Mouse (Mus musculus) urinary bladder, postnatal 14 days (tissue): ENCODE results near the gene Parp8.
A peak's percentile ranks its signal among the peaks of the same experiment; 100 is the strongest.

ENCODE experiments used
- DNase-seq: peaks from one replicate; pipeline ENCODE4 v3.0.0; 2021; ENCODE audit warnings: low spot score

Parp8 gene

DNA sequence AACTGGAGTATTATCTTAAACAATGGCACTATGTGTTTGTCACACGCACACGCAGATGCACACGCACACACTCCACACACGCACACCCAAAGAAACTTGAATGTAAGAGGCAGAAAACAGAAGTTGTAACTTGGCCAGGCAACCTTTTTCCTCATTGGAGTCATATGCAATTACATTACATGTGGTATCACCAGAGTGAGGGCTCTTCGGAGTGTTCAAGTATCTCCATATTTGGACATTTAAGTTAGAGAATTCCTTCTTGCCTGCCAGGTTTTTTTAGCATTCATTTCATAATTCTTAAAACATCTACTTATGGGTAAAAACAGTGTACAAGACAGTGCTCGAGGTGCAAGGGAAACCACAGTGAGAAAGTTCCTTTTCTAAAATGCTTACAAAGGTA is 6.7 kb downstream of the Parp8 start:
- no peak for DNase-seq

DNA sequence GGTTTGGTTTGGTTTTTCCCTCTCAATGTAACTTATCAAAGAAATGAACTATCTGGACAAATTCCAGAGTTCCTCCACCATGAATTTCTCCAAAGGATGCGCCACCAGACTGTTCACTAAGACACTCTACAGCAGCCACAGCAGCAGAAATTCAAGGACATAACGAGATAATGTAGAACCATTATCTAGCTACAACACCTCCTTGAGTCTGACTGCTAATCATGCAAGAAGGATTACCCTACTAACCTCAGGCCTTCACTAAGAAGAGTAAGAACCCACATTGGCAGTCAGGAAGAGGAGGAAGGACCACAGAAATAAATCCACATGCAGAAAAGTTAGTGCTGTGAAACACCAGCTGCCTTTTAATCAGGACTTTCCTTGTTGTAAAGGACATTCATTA is 11.8 kb downstream of the Parp8 start:
- DNase-seq, result no peak

DNA sequence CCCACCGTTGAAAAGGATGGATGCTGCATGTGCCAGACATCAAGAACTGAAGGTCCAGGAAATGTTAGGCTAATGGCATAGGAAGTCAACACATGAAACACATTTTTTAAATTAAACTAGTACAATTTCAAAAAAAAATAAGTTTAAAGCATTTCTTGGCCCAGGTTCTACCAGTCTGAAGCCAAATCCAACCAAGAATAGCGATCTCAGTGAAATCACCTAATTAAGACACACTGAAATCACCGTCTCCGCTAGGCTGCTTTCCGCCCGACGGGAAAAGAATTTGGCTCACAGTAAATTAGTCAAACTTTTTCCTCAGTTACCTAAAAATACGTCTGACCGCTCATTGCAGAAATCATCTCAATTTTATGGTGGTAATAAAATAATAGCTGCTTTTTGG is 13.3 kb downstream of the Parp8 start:
- DNase-seq, result no peak

DNA sequence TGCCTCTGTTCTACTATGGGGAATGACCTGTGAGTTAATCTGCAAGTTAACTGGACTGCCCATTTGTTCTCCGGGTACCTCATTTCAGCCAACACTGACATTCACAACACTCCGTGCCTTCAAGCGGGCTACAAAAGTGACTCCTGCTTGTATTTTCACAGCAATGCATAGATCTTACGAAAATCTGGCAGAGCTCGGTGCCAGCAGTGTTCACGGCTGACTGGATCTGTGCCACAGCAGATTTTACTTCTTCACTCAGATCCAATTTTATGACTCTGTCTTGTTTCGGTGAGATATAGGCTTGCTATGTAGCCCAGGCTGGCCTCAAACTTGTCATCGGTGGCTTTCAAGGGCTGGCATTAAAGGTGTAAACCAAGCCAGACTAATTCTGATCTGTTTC is 15.2 kb downstream of the Parp8 start:
- peak; percentile 12 for DNase-seq

DNA sequence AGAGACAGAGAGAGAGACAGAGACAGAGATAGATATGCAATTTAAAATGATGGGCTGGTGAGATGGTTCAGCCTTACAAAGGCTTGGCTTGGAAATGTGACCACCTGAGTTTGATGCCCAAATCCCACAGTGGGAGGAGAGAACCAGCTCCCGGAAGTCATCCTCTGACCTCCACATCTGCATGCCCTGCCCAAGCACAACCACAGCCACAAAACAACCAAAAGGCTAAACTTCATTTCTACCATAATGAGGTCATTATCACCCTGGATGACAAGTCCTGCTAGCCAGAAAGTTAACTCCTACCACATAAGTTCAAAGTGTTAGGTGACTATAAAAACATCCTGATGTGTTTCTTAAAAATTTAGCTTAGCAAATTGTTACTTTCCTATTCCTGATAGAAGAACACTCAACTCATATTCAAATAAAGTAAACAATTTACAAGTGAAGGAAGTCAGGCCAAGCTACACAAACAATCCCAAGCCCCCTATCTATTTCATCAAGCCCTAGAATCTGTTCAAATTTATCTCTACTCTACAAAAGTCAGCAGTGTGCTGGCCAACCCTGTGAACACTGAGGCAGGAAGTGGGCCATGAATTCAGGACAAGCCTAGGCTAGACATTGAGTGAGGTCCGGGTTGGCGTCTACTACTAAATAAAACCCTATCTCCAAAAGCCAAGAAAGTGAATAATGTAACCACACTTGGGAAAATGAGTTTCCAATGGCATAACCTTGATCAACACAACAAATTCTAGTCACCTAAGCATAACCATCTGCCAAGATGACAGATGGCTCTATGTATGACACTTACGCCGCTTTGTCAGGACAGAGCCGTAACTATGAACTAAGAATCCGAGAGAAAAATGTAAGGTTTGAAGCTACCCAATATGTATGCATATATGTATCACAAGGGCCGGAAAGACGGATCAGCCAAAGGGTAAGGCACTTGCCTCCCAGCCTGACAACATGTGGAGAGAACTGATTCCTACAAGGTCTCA is 17.0 kb downstream of the Parp8 start:
- no peak for DNase-seq

DNA sequence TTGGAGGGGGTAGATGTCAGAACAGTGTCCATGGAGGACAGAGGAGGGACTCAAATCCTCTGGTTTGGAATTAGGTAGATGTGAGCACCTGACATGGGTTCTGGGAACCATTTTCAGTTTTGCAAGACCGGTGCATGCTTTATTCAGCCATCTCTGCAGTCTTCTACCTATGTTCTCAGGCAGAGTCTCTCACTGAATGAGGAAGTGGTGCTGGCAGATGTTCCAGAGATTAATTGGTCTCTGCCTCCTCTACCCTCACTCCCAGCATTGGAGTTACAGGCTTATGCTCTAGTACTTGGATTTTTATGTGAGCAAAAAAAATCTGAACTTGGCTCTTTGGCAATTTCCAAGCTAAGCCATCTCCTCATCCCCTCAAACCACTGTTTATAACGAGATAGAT is 17.8 kb downstream of the Parp8 start:
- DNase-seq, result no peak

DNA sequence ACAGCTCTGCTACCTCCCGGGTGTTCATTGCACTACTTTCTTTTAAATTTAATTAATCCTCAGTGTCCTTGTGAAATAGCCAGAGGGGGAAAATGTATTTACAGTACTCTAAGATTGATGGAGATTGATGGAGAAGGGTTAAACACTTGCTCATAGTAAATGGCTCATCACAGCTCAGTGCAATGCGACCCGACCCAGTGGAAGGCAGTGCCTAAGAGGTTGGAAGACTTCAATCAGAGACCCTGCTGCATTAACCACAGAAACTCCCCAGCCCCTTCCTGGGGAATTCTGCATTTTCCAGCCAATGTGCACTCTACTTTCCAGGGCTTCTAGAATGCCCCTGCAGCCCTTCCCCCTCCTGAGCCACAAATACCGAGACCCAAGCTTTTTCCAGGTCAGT is 18.7 kb downstream of the Parp8 start:
- DNase-seq, result no peak

DNA sequence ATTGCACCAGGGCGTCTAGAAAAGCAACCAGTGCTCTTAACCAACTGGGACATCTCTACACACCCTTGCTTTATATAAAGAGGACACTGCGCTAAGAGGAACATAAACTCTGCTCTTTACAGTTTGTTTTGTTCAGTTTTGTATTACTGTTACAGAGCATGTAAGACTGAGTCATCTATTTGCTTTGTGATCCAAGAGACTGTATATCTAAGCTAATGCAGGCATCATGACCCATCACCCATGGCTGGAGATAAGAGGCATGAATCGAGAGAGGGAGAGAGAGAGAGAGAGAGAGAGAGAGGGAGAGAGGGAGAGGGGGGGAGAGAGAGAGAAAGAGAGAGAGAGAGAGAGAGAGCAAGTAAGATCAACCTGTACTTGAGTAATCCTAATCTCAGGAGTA is 24.8 kb downstream of the Parp8 start:
- no peak for DNase-seq

DNA sequence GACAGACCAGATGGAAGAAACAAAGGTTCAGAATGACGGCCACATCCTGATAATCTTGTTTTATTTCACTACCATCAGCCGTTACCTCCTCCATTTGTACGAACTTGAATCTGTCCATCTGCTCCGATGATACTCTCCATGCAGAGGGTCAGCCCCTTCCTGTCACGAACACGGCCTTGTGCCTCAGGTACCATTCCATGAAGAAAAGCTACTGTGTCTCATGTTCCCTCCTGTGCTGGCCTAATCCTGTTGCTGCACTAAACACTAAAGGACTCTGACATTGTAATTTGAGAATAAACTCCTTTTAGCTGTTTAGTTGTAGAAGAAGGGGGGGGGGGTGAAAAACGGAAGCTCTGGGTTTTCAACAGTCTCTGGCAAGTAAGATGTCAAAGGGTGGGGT is 33.8 kb downstream of the Parp8 start:
- no peak for DNase-seq

DNA sequence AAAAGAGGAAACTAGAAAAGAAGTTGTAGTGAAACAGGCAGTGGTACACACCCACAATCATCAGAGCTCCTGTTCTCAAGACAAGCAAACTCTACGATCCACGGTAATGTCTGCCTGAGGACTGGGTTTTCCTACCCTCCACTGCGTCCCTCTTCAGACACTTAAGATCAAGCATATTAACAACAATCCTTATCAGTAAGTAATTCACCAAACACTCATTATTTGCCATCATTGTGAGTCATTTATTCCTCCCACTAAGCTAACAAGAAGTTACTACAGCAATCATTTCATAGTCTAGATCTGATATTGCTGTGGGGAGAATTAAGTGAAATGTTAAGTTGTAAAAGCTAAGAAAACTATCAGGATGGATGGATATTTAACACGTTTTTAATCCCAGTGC is 35.0 kb downstream of the Parp8 start:
- no peak for DNase-seq

DNA sequence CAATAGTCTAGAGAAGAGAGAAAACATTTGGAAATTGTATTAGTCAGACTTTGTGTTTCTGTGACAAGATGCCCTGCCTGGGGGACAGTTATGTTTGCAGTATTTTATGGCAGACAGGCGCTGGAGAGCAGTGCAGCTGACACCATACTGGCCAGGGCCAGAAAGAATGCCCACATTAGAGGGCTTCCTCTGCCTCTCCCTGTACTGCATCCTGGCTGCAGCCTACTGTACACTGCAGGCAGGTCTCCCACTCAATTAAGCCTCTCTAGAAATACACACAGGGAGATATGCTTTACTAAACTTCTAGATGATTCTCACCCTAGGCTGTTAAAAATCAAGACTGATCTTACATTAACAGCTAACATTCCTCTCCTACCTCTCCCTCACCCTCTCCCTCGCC is 36.6 kb downstream of the Parp8 start:
- no peak for DNase-seq

DNA sequence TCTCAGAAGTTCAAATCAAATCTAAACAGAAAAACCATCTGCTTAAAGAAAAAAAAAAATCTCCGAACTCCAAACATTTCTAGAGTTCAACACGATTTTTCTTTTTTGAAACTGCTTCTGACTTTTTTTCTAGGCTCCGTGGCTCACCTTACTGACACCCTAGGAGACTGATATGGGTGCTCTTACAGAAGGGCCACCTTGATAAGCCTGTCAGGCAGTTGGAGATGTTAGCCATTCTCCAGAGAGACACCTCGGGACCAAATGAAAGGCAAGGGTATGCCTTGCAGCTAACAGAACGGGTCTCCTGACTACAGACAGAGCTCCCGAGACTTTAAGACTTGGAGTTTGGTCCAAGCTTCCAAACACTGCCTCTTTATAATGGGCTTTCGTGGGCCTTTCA is 37.1 kb downstream of the Parp8 start:
- no peak for DNase-seq

DNA sequence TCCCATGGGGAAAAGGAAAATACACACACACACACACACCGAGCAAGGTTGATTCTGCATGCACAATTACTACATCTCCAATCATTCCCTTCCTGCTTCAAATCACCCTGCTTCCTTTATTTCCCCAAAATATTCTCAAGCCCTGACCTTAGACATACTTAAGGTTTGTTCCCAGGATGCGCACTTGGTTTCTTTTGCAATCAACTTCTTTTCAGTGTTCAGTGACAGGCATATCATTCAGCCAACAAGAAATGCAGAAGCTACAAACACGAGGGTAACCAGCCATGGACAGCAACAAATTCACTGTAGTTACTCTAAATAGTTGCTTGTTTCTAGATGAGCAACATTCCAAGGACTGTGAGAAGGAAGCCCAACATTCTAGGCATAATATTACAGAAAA is 38.1 kb downstream of the Parp8 start:
- no peak for DNase-seq

DNA sequence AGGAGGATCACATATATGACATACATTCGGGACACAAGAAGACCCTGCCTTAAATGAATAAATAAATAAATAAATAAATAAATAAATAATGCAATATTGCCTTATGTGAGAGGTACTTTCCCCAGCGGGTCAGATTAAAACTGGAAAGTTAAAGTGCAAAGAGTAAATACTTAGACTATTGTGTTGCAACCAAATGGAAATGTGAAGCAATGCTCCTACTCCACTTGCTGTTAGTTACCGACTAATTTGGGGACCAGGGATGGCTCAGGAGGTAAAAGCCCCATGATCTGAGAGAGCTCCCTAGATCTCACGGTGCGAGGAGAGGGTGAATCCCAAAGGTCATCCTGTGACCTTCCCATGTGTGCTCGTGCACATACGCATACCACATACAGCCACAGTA is 38.7 kb downstream of the Parp8 start:
- DNase-seq, result no peak

DNA sequence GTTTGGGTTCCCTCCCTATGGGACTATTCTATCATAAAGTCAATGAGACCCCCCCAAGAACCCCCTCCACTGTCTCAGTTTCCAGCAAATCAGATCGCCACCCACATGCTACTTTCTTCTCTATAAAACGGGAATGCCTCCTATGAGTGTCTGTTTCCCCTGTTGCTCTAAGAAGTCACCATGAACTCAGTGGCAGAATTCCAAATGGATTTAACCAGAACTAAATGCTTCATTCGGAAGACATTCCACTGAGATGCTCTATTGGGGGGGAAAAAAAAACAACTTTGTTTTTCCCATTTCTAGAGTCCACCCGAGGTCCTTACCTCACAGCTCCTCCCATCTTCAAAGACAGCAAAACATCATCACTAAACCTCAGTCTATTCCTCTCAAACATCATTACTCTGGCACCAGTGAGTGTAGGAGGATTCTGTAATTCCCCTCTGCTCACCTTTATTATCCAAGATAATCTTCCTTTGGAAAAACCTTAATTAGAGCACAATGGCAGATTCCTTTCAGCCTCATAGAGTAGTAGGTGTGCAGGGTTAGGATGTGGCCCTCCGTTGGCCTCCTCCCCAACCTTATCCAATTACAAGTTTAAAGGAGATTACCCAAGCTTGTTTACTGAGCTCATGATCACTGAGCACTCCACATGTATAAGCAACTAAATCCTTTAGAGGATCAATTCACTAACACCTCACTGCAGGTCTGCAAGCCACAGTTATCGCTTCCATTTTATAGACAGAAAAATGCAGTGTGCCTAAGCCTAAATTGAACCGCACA is 51.1 kb downstream of the Parp8 start:
- no peak for DNase-seq

DNA sequence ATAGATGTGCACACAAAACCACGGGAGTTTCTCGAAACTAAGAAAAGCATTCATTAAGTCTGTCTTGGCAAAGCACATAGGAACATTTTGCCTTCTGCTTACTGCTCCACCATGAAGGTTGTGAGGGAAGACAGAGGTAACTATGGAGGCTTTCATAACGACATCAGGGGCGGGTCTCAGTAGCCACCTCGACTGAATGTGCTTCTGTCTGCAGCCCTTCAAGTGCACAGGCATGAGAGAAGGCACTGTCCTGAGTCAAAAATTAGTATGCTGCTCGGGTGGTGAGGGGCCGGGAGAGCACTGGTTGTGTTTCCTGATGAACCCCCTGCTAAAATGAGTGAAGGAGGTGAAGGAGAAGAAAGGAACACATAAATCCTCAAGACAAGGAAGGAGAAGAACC is 51.8 kb downstream of the Parp8 start:
- no peak for DNase-seq

DNA sequence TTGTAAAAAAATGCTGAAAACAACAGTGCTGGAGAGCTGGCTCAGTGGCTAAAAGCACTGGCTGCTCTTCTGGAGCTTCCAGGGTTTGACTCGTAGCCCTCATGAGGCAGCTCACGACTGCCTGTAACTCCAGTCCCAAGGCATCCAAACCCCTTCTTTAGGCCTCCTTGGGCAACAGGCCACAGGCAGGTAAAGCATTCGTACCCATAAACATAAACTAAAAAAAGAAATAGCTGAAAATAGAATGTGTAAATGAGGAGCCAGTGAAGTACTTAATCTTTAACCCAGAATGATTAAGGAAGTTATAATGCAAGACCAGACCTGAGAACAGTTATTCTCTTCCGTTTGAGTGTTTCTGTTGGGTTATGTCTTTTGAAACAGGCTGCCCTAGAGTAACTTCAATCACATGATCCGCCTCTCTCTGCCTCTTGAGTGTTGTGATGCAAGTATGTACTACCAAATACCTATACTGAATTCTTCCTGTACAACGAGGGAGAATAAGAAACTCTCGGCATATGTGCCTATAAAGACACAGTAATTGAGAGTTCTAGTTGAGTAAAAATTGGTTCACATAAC is 53.2 kb downstream of the Parp8 start:
- no peak for DNase-seq

DNA sequence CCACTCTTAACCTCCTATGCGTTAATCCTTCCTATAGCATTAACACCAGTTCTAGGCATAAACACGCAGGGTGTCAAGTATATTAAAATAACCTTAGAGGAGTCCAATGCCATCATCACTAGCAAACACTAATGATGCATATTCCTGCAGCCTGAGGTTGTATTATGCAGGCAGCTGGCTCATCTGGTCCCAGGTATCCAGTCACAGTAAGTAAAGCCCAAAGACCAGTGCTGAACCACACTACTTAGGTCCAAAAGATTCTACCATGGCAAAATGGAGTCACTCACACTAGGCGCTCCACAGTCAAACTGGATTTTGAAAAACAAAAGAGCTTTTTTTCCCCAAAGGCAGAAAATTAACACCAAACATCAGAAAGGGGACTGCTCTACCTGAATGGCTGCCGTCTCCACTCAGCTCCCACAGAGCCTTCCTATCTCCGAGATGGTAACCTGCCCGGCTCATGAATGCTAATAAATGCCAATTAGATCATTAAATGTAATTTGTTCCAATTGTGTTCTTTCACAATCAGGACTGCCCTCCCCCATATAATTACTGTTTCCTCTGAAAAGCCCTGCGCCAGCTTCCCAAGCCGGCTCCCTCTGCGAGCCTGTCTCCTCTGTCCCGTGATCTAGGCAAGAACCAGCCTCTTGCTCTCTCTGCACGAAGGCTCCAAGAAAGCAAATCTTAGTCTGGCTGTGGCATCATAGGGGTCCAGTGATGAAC is 54.5 kb downstream of the Parp8 start:
- no peak for DNase-seq

DNA sequence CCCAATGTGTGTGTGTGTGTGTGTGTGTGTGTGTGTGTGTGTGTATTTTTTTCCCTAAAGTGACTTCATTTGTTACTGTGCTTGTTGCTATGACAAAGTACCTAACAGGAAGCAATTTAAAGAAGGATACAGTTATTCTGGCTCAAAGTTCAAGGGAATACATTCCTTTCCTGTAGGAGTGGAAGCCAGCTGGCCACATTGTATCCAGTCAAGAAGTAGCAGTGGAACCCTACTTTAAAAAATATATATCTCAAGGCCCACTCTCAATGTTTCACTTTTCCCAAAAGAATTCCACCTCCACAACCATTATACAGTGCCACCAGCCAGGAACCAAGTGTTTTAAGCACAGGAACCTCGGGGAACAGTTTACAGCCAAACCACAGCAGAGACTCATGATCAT is 55.7 kb downstream of the Parp8 start:
- no peak for DNase-seq

DNA sequence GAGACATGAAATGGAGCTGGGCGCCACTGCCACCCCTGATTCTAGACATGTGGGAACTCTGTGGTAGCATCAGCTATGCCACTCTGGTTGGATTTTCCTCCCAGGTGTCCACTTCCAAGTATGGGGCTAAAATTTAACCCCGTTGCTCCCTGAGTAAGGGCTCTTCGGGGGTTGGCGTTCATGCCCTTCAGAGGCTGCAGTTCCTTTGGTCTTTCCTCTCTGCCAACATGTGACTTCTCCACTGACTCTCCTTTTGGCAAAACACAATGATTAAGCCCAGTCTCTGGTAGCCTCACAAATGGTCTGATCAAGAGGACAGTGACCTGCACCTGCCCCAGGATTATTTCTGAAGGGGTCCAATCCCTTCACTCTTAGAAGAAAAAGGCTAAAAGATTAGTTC is 56.4 kb downstream of the Parp8 start:
- no peak for DNase-seq

DNA sequence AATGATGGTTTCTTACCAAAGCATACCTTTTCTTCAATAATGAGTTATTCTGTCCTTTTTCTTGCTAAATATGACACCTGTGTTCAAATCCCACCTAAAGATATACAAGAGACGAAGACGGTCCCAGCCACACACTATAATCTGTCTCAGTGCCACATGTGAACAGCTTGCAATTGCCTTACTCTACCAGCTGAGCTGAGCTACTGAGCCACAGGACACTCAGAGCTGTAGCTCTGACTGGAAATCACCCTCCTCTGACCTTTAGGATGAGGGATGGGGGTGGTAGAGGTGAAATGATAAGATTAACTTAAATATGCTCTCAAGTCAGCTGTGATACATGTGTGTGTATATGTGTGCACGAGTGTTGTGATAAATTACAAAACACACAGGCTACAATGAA is 57.9 kb downstream of the Parp8 start:
- DNase-seq, result no peak
